In genomic region chr1:133199706-133200105, GRCm38 (mm10) we compare ENCODE assay signal across 13 mouse cellular contexts. TPM values are rescaled to one million over a fixed set of nuclear protein-coding genes. Genes with fewer than 3 reads are reported as not detected.
DNase-seq lines count a peak whose midpoint lies in the region; ATAC-seq and TF ChIP-seq lines count a peak whose summit lies in the region.
"Had no signal": no experiment of that assay in that cellular context is flagged by ENCODE, and none has a peak within 500 bp of the region (broad histone marks: within the 10 kb centered on the region; RNA-seq: fewer than 3 reads in every experiment).

No protein-coding gene starts in this region.

- TF ChIP-seq CTCF in intestine, postnatal 0 days (IDR thresholded peaks at IDR 0.05; ENCODE audit: low read depth) = no peak
- no peak for TF ChIP-seq CTCF in forebrain, postnatal 0 days (IDR thresholded peaks at IDR 0.05; ENCODE audit: low read depth)
- TF ChIP-seq CTCF in kidney, adult 2 months (conservative IDR thresholded peaks at IDR 0.05; ENCODE audit: insufficient read depth, insufficient read length, low read depth, low read length) = no peak

- H3K4me1 ChIP-seq in intestine, embryonic 15.5 days (replicated peaks) = peaks cover 39% of the 10 kb centered on the region
- no peaks in the 10 kb centered on the region for H3K4me1 ChIP-seq in intestine, postnatal 0 days (replicated peaks; ENCODE audit: control insufficient read depth, insufficient read depth, low read length)
- H3K4me1 ChIP-seq in forebrain, postnatal 0 days (ENCODE audit: insufficient read depth) = peaks cover 12% of the 10 kb centered on the region; the same call in 1 of the 2 replicates
- peaks cover 47% of the 10 kb centered on the region for H3K4me1 ChIP-seq in midbrain, embryonic 11.5 days (ENCODE audit: control insufficient read depth, insufficient read depth, low read length)
- H3K4me1 ChIP-seq in kidney, adult 2 months (ENCODE audit: control insufficient read depth, insufficient read depth, low read length) = peaks cover 13% of the 10 kb centered on the region

- no peak overlapping the region for H3K4me3 ChIP-seq in intestine, embryonic 15.5 days (replicated peaks)
- no peak overlapping the region for H3K4me3 ChIP-seq in intestine, postnatal 0 days (ENCODE audit: low read depth, low read length)
- no peak overlapping the region for H3K4me3 ChIP-seq in forebrain, postnatal 0 days (ENCODE audit: low read depth, low read length)
- H3K4me3 ChIP-seq in midbrain, embryonic 11.5 days (ENCODE audit: low read depth, low read length) = no peak overlapping the region
- H3K4me3 ChIP-seq in kidney, adult 2 months (ENCODE audit: insufficient read depth, low read depth, low read length) = no peak overlapping the region

- H3K9ac ChIP-seq in intestine, embryonic 15.5 days = no peak overlapping the region
- H3K9ac ChIP-seq in intestine, postnatal 0 days (ENCODE audit: low read depth, low read length) = no peak overlapping the region
- 0 out of 2 replicates have a peak overlapping the region, but pooled peaks have one; percentile 38 for H3K9ac ChIP-seq in forebrain, postnatal 0 days
- H3K9ac ChIP-seq in midbrain, embryonic 11.5 days (ENCODE audit: low read length) = no peak overlapping the region
- H3K9ac ChIP-seq: liver, postnatal 0 days had no signal

- no peaks in the 10 kb centered on the region for H3K36me3 ChIP-seq in intestine, embryonic 15.5 days
- no peaks in the 10 kb centered on the region for H3K36me3 ChIP-seq in intestine, postnatal 0 days (ENCODE audit: control insufficient read depth, insufficient read depth)
- H3K36me3 ChIP-seq in forebrain, postnatal 0 days (ENCODE audit: insufficient read depth) = no peaks in the 10 kb centered on the region
- no peaks in the 10 kb centered on the region for H3K36me3 ChIP-seq in midbrain, embryonic 11.5 days (ENCODE audit: control insufficient read depth, insufficient read depth, low read length)
- H3K36me3 ChIP-seq in kidney, adult 2 months (ENCODE audit: control insufficient read depth, insufficient read depth, low read length) = no peaks in the 10 kb centered on the region

- no peak overlapping the region for H3K4me2 ChIP-seq in intestine, embryonic 15.5 days (replicated peaks)
- H3K4me2 ChIP-seq in intestine, postnatal 0 days (replicated peaks; ENCODE audit: low read depth) = no peak overlapping the region
- H3K4me2 ChIP-seq in forebrain, postnatal 0 days (ENCODE audit: low read depth) = peak overlapping the region; percentile 28
- no peak overlapping the region for H3K4me2 ChIP-seq in midbrain, embryonic 11.5 days

- TF ChIP-seq POLR2A in kidney, adult 2 months (IDR thresholded peaks at IDR 0.05; ENCODE audit: low read depth, low read length) = no peak

- H3K9me3 ChIP-seq in intestine, embryonic 15.5 days = no peaks in the 10 kb centered on the region
- H3K9me3 ChIP-seq in intestine, postnatal 0 days (ENCODE audit: control insufficient read depth) = no peaks in the 10 kb centered on the region
- no peaks in the 10 kb centered on the region for H3K9me3 ChIP-seq in forebrain, postnatal 0 days (ENCODE audit: low read length)
- H3K9me3 ChIP-seq in midbrain, embryonic 11.5 days (ENCODE audit: control insufficient read depth, low read length) = no peaks in the 10 kb centered on the region

- H3K27ac ChIP-seq in intestine, embryonic 15.5 days = 0 out of 2 replicates have a peak overlapping the region, but pooled peaks have one; percentile 40
- H3K27ac ChIP-seq in intestine, postnatal 0 days (ENCODE audit: low read depth, low read length) = no peak overlapping the region
- H3K27ac ChIP-seq in forebrain, postnatal 0 days (ENCODE audit: low read depth, low read length) = peak overlapping the region; percentile 82
- peak overlapping the region; percentile 70 for H3K27ac ChIP-seq in midbrain, embryonic 11.5 days (ENCODE audit: low read depth, low read length)
- H3K27ac ChIP-seq in kidney, adult 2 months (ENCODE audit: insufficient read depth, low read depth, low read length) = no peak overlapping the region

- no peaks in the 10 kb centered on the region for H3K27me3 ChIP-seq in intestine, embryonic 15.5 days (replicated peaks)
- H3K27me3 ChIP-seq in intestine, postnatal 0 days (replicated peaks; ENCODE audit: control insufficient read depth, insufficient read depth, low read length) = no peaks in the 10 kb centered on the region
- H3K27me3 ChIP-seq in forebrain, postnatal 0 days (ENCODE audit: insufficient read depth, low read length) = no peaks in the 10 kb centered on the region; the same call in 1 of the 2 replicates
- H3K27me3 ChIP-seq in midbrain, embryonic 11.5 days (ENCODE audit: control insufficient read depth, insufficient read depth, low read length) = no peaks in the 10 kb centered on the region
- H3K27me3 ChIP-seq in kidney, adult 2 months (replicated peaks; ENCODE audit: control insufficient read depth, insufficient read depth, low read length) = no peaks in the 10 kb centered on the region

- DNase-seq in forebrain, postnatal 0 days = peak; percentile 47
- no peak for DNase-seq in midbrain, embryonic 11.5 days (ENCODE audit: low spot score, missing footprints)
- DNase-seq in ovary, postnatal 36 days (ENCODE audit: low spot score) = no peak
- no peak for DNase-seq in thymus, postnatal 4 days
- DNase-seq in lung, postnatal 14 days = no peak
- no peak for DNase-seq in kidney, adult 2 months
- DNase-seq: adrenal gland, postnatal 10 days; B cell, adult 2 months; cerebellum, postnatal 14 days; kidney, adult 8-10 months; liver, postnatal 0 days had no signal

- 58% methylated on average over 7 of the region's 7 CpGs for WGBS in intestine, embryonic 15.5 days
- 59% methylated on average over 7 of the region's 7 CpGs for WGBS in intestine, postnatal 0 days
- WGBS in forebrain, postnatal 0 days = 26% methylated on average over 7 of the region's 7 CpGs
- WGBS in midbrain, embryonic 11.5 days = 71% methylated on average over 7 of the region's 7 CpGs
- WGBS in kidney, adult 2 months = 76% methylated on average over 7 of the region's 7 CpGs

- no peak for ATAC-seq in intestine, embryonic 15.5 days
- ATAC-seq in intestine, postnatal 0 days = no peak
- peak; percentile 80 for ATAC-seq in forebrain, postnatal 0 days
- peak; percentile 34; the same call in 1 of the 2 replicates for ATAC-seq in midbrain, embryonic 11.5 days (ENCODE audit: low FRiP score)
- ATAC-seq: liver, postnatal 0 days had no signal

RNA-seq across cellular contexts. Expression of gene Plekha6, which starts 35.7 kb away (rescaled TPM):
- 13.7 and 15.3 TPM in 2 replicates for polyA plus RNA-seq in intestine, embryonic 15.5 days (2015; fragmentation: Nextera tagmentation; extraction: Ambion mirVana)
- polyA plus RNA-seq in intestine, postnatal 0 days (2015; fragmentation: Nextera tagmentation; extraction: Ambion mirVana) = 7.5 and 8.0 TPM in 2 replicates
- 23.2 and 28.6 TPM in 2 replicates for total RNA-seq in forebrain, postnatal 0 days (2014; rRNA removed)
- 3.4 and 5.7 TPM in 2 replicates for polyA plus RNA-seq in forebrain, postnatal 0 days (2015; fragmentation: Nextera tagmentation; extraction: Ambion mirVana)
- 15.7 and 17.0 TPM in 2 replicates for polyA plus RNA-seq in midbrain, embryonic 11.5 days (2014; fragmentation: Nextera tagmentation; extraction: Ambion mirVana)
- 91.4 and 98.1 TPM in 2 replicates for polyA plus RNA-seq in kidney, adult 2 months (2012; rRNA removed)

Comparison
In these comparisons a context has a peak if more than half of its experiments do, and no peak if none do; other contexts are left out.
1. H3K27ac ChIP-seq: peak in intestine, embryonic 15.5 days (single experiment), forebrain, postnatal 0 days (single experiment) and midbrain, embryonic 11.5 days (single experiment); none in intestine, postnatal 0 days (single experiment) and kidney, adult 2 months (single experiment).
2. ATAC-seq: peak in forebrain, postnatal 0 days (single experiment) and midbrain, embryonic 11.5 days (single experiment); none in intestine, embryonic 15.5 days (single experiment) and intestine, postnatal 0 days (single experiment).